Mouse (Mus musculus) gastrocnemius, postnatal 25 days (tissue): Measurements from ENCODE around the gene Plpp7. TPM values are rescaled to one million over a fixed set of nuclear protein-coding genes. Genes with fewer than 3 reads are reported as not detected.
A peak's percentile ranks its signal among the peaks of the same experiment; 100 is the strongest.

Experiments used
- DNase-seq: peaks from one replicate; pipeline ENCODE4 v3.0.0; 2022
- total RNA-seq, 2 experiments: library from RNA; stranded (reverse); gene quantifications; 1 replicate in 1 of 2; 2 replicates in 1 of 2; pipeline ENCODE4 v1.2.3; 2021

Plpp7 gene
- total RNA-seq, 2 experiments from 2014 or later, result 90.9 to 97.0 TPM

- no peak for DNase-seq
Observed at GRCm38 (mm10) chr2:32068811-32069607, 26.3 kb upstream of the Plpp7 start.

- no peak for DNase-seq
Observed at GRCm38 (mm10) chr2:32070747-32071146, 24.6 kb upstream of the Plpp7 start.

DNA sequence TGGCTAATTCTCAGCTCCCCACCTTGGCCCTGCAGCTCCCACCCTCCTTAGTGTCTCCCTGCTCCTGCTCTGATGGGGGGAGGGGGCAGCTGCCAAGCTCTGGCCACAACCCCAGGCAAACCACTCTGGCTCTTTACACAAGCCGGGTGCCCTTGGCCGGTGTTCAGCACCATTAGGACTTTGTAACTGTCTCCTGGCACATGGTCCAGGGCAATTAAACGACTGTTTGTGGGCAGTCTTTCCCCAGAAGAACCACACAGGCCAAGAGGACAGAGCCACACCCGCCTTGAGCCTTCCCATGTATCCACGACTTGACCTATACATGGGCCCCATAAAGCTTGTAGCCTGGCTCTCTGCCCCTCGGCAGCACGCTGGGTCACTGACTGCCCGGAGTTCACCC lies 20.9 kb upstream of the Plpp7 start:
- DNase-seq, result peak; percentile 61

DNA sequence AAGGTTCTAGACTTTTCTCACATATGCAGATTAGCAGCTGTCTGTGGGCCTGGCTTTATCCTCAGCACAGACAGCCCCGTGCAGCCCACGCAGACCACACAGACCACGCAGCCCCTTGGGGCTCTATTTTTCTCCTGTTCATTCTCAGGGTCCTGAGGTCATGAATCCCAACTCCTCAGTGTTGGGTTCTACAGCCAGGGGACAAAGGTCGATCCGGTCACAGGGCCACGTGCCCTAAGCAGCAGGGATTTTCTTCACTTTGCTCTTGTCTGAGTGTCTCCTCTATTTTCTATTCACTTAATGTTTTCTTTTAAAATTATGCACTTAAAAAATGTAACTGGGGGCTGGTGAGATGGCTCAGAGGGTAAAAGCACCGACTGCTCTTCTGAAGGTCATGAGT lies 20.0 kb upstream of the Plpp7 start:
- DNase-seq, result no peak

GRCm38 (mm10) chr2:32077744-32078143 lies 17.6 kb upstream of the Plpp7 start:
- no peak for DNase-seq

DNA sequence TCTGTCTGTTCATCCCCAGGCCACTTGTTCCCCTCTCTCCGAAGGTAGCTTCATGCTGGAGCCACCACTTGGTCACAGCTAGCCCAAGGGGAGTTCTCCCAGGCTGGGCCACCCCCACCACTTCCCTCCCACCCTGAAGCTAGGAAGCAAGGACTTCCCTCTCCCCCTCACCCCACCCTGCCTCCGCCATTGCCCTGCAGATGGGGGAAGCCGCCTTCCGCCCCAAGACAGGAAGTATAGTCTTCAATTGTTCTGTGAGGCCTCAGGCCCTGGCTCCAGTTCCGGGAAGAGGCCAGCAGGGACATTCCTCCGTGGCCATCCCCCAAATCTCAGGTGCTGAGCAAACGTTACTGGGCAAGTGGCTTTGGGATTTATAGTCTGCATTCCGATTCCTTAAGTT lies 16.8 kb upstream of the Plpp7 start:
- peak; percentile 65 for DNase-seq

- DNase-seq, result no peak
Observed at GRCm38 (mm10) chr2:32079191-32079725, 16.1 kb upstream of the Plpp7 start.

- no peak for DNase-seq
Observed at GRCm38 (mm10) chr2:32080681-32081080, 14.6 kb upstream of the Plpp7 start.

GRCm38 (mm10) chr2:32081296-32081929 lies 13.9 kb upstream of the Plpp7 start:
- no peak for DNase-seq

GRCm38 (mm10) chr2:32082229-32082628 lies 13.1 kb upstream of the Plpp7 start:
- no peak for DNase-seq

- peak; percentile 68 for DNase-seq
Observed at GRCm38 (mm10) chr2:32083159-32084011, 11.9 kb upstream of the Plpp7 start.

DNA sequence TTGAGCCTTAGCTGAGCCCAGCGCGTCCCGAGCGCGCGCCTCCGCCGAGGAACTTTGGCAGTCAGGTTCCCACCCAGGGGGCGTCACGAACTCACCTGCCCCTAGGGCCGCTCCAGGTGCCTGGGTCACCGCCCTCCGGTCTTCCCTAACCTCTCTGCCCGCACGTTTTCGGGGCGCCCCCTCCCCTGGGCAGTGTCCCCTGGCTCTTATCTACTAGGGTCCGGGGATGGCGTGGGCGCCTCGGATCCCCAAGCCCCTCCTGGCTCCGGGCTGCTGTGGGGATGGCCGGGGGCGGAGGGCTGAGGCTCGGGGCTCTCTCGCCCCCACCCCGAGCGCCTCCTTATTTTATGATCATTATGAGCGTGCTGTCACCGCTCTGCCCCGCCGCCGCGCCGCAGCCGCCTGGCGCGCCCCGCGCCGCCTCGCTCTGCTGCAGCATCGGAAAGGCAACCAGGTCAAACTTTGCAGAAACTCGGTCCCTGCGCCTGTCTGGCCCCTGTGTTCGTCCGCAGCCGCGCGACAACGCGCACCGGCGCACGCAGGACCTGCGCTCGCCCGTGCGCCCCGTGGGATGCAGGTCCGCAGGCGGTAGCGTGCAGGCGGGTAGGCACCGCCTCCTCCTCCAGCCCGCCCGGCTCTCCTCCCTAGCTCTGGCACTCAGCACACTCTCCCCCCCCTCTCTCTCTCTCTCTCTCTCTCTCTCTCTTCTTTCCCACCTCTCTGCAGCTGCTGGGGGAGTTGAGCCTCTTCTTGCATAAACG lies 11.0 kb upstream of the Plpp7 start, which contains the start of gene Fam78a:
Gene Fam78a (minus strand): TSS at position 747 of the 761 bp plus-strand sequence.
- peak; percentile 61 for DNase-seq

DNA sequence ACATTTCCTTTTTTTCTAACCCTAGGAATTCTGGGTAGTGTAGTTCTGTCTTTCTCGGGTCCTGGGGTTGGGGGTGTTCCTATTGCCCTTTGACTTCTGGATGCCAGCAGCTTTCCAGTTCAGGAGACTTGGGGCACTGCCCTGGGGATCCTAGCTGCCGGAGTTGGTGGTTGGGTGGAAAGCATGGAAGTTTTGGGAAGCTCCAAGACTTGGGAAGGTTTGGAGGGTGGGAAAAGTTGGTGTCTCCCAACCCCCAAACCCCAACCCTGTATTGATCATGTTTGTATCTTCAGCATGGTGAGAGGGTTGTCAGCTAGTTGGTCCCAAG lies 10.5 kb upstream of the Plpp7 start:
- DNase-seq, result no peak

- DNase-seq, result no peak
Observed at GRCm38 (mm10) chr2:32085231-32085630, 10.1 kb upstream of the Plpp7 start.

DNA sequence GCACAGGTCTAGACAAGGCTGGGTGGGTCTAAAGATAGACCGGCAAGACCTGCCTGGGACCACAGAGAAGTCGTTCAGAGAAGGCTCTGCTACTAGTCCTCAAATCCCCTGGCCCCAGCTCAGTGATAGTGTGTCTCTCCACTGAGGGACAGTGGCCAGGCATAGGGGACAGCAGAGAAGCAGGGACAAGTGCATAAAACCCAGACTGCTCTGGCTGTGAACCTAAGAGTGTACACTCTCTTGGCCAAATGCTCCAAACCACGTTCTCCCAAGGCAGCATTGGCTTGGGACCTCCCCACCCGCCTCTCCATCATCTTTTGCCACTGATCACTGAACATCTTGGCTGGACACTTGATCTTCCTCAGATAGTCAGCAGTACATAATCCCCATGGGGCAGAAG lies 7.7 kb upstream of the Plpp7 start:
- peak; percentile 74 for DNase-seq

DNA sequence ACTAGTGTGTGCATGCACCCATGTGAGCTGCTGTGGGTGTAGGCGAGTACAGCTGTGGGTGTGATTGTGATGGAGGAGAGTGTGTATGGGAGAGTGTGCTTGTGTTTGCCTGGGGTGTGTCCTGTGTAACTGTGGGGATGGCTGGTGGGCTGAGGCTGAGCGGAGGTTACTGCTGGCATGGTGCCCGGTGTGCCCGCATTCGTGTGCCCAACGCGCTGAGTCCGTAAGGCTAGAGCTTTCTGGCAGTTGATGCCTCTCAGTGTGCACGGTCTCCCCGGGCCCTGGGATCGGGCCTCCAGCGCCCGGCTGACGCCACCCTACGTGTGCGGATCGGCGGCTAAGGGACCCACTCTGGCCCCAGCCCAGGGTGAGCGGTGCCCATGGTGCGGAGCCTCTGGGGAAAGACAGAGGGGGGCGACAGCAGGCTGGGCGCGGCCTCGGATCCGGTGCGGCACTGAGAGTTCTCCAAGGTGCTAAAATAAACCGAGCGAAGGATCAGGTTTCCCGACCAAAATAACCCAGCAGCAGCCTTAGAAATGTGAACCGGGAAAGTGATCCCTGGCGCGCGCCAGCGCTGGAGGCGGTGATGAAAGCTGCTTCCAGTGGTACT lies 6.9 kb upstream of the Plpp7 start:
- peak; percentile 87 for DNase-seq

DNA sequence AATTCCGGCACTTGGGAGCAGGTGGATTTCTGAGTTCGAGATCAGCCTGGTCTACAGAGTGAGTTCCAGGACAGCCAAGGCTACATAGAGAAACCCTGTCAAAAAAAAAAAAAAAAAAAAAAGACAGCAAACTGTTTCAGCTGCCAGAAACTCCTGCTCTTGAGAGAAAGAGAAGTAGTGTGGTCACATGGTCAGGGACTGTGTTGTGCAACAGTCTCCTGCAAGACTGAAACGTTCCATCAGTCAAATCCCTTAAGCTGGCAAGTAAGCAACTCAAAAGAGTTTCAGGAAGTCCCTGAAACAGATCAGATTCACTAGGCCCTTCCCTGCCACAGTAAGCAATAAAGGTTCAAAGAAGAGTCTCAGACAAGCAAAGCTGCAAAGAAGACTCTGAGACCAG lies 5.7 kb upstream of the Plpp7 start:
- DNase-seq, result no peak

GRCm38 (mm10) chr2:32090145-32090544 lies 5.2 kb upstream of the Plpp7 start:
- no peak for DNase-seq

GRCm38 (mm10) chr2:32091956-32092355 lies 3.4 kb upstream of the Plpp7 start:
- peak; percentile 82 for DNase-seq

DNA sequence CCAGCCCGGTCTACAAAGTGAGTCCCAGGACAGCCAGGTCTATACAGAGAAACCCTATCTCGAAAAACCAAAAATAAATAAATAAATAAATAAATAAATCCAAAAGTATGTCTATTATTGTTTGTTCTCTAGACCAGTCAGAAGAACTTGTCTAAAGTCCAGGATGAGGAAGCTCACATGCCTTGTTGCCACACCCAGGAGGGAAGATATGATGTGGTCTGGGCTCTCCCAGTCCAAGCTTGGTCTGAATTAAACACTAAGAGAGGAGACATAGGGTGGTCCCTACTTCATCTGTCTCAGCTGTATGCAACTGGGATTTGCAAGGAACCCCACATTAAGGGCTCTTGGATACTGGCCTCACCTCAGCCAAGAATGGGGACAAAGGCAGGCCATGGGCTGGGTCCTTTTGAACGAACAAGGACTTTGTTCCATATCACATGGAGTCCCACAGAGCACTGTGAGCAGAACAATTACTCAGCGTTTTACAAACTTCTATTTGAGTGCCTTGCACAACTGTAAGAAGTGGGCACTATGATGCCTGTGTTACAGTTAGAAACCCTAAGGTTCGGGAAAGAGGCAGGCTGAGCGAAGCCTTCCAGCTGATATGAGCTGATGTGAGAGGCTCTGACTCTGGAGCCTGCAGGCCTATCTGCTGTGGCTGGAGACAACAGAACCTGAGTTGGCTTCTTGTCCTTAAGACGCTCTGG lies 1.2 kb upstream of the Plpp7 start:
- no peak for DNase-seq

GRCm38 (mm10) chr2:32096122-32096420 lies 743 bp downstream of the Plpp7 start:
- DNase-seq, result peak; percentile 57
